7 mouse cellular contexts compared by ENCODE assay signal in genomic region chr2:32876490-32877302, GRCm38 (mm10). TPM values are rescaled to one million over a fixed set of nuclear protein-coding genes. Genes with fewer than 3 reads are reported as not detected.
DNase-seq lines count a peak whose midpoint lies in the region; ATAC-seq and TF ChIP-seq lines count a peak whose summit lies in the region.

No protein-coding gene starts in this region.

- H3K4me2 ChIP-seq in embryonic facial prominence, embryonic 15.5 days (replicated peaks), result peak overlapping the region; percentile 74
- H3K4me2 ChIP-seq in kidney, postnatal 0 days (ENCODE audit: low read length), result peak overlapping the region; percentile 91
- peak overlapping the region; percentile 67 for H3K4me2 ChIP-seq in midbrain, embryonic 15.5 days

- H3K36me3 ChIP-seq in embryonic facial prominence, embryonic 15.5 days, result no peaks in the 10 kb centered on the region
- no peaks in the 10 kb centered on the region for H3K36me3 ChIP-seq in kidney, postnatal 0 days (ENCODE audit: insufficient read depth, low read length)
- no peaks in the 10 kb centered on the region for H3K36me3 ChIP-seq in midbrain, embryonic 15.5 days (replicated peaks)

- H3K4me1 ChIP-seq in embryonic facial prominence, embryonic 15.5 days, result peaks cover 68% of the 10 kb centered on the region
- H3K4me1 ChIP-seq in kidney, postnatal 0 days (replicated peaks; ENCODE audit: insufficient read depth, low read length), result peaks cover 57% of the 10 kb centered on the region
- H3K4me1 ChIP-seq in midbrain, embryonic 15.5 days, result peaks cover 64% of the 10 kb centered on the region

- WGBS in embryonic facial prominence, embryonic 15.5 days, result 1% methylated on average over 20 of the region's 20 CpGs
- WGBS in kidney, postnatal 0 days, result 3% methylated on average over 20 of the region's 20 CpGs
- 2% methylated on average over 20 of the region's 20 CpGs for WGBS in midbrain, embryonic 15.5 days

- H3K27ac ChIP-seq in embryonic facial prominence, embryonic 15.5 days (replicated peaks), result peak overlapping the region; percentile 87
- peak overlapping the region; percentile 91 for H3K27ac ChIP-seq in kidney, postnatal 0 days
- peak overlapping the region; percentile 94 for H3K27ac ChIP-seq in midbrain, embryonic 15.5 days

- DNase-seq in right cerebral cortex, postnatal 4 days, result peak; percentile 26
- no peak for DNase-seq in right cerebral cortex, postnatal 10 days (ENCODE audit: low spot score in 2 of 2)
- DNase-seq in kidney, postnatal 0 days (ENCODE audit: low spot score), result no peak
- no peak for DNase-seq in adrenal gland, adult 2 months
- no peak for DNase-seq in left cerebral cortex, adult 8-10 months (ENCODE audit: low spot score in 2 of 2)

- peak overlapping the region; percentile 80 for H3K4me3 ChIP-seq in embryonic facial prominence, embryonic 15.5 days (replicated peaks)
- peak overlapping the region; percentile 73 for H3K4me3 ChIP-seq in kidney, postnatal 0 days (replicated peaks; ENCODE audit: low read depth, low read length)
- H3K4me3 ChIP-seq in midbrain, embryonic 15.5 days, result peak overlapping the region; percentile 64

- H3K9ac ChIP-seq in embryonic facial prominence, embryonic 15.5 days, result peak overlapping the region; percentile 86
- H3K9ac ChIP-seq in kidney, postnatal 0 days (ENCODE audit: low read depth, low read length), result peak overlapping the region; percentile 75
- H3K9ac ChIP-seq in midbrain, embryonic 15.5 days, result peak overlapping the region; percentile 83

- ATAC-seq in embryonic facial prominence, embryonic 15.5 days (ENCODE audit: insufficient number of reproducible peaks, low FRiP score, low TSS enrichment, low read depth), result no peak
- ATAC-seq in kidney, postnatal 0 days (replicated peaks; ENCODE audit: low FRiP score, low read depth), result no peak; the same call in 1 of the 2 replicates
- peak; percentile 24; the same call in 1 of the 2 replicates for ATAC-seq in midbrain, embryonic 15.5 days (replicated peaks)

- TF ChIP-seq CTCF in kidney, postnatal 0 days (IDR thresholded peaks at IDR 0.05; ENCODE audit: low read depth), result no peak

- no peaks in the 10 kb centered on the region for H3K9me3 ChIP-seq in embryonic facial prominence, embryonic 15.5 days (replicated peaks)
- H3K9me3 ChIP-seq in kidney, postnatal 0 days (replicated peaks; ENCODE audit: low read length), result no peaks in the 10 kb centered on the region
- no peaks in the 10 kb centered on the region for H3K9me3 ChIP-seq in midbrain, embryonic 15.5 days

- H3K27me3 ChIP-seq in embryonic facial prominence, embryonic 15.5 days, result no peaks in the 10 kb centered on the region
- H3K27me3 ChIP-seq in kidney, postnatal 0 days (ENCODE audit: insufficient read depth, low read length), result no peaks in the 10 kb centered on the region
- no peaks in the 10 kb centered on the region for H3K27me3 ChIP-seq in midbrain, embryonic 15.5 days (replicated peaks)

RNA-seq across cellular contexts. Expression of gene Fam129b, which starts 0.8 kb away (rescaled TPM):
- polyA plus RNA-seq in embryonic facial prominence, embryonic 15.5 days (2015; fragmentation: Nextera tagmentation; extraction: Ambion mirVana), result 103 and 111 TPM in 2 replicates
- polyA plus RNA-seq in kidney, postnatal 0 days (2015; fragmentation: Nextera tagmentation; extraction: Ambion mirVana), result 41.1 and 42.2 TPM in 2 replicates
- polyA plus RNA-seq in midbrain, embryonic 15.5 days (2015; fragmentation: Nextera tagmentation; extraction: Ambion mirVana), result 29.7 and 31.3 TPM in 2 replicates
- total RNA-seq in adrenal gland, adult 2 months (2021), result 10 to 100 TPM; 14.8 to 27.4 TPM
- 20.1 and 21.6 TPM in 2 replicates for polyA plus RNA-seq in adrenal gland, adult 2 months (2012; rRNA removed)
- total RNA-seq in left cerebral cortex, adult 8-10 months (2022), result 10 to 100 TPM; 24.7 to 31.8 (median 28.4) TPM

RNA-seq across cellular contexts. Expression of gene Stxbp1, which starts 29.7 kb away (rescaled TPM):
- 21.5 and 22.3 TPM in 2 replicates for polyA plus RNA-seq in embryonic facial prominence, embryonic 15.5 days (2015; fragmentation: Nextera tagmentation; extraction: Ambion mirVana)
- polyA plus RNA-seq in kidney, postnatal 0 days (2015; fragmentation: Nextera tagmentation; extraction: Ambion mirVana), result 14.3 and 14.6 TPM in 2 replicates
- 324 and 330 TPM in 2 replicates for polyA plus RNA-seq in midbrain, embryonic 15.5 days (2015; fragmentation: Nextera tagmentation; extraction: Ambion mirVana)
- total RNA-seq in adrenal gland, adult 2 months (2021), result 10 to 100 TPM; 19.3 to 29.5 TPM
- polyA plus RNA-seq in adrenal gland, adult 2 months (2012; rRNA removed), result 8.0 and 8.1 TPM in 2 replicates
- total RNA-seq in left cerebral cortex, adult 8-10 months (2022), result 100 to 1,000 TPM; 883 to 958 (median 954) TPM

Comparison
In these comparisons a context has a peak if more than half of its experiments do, and no peak if none do; other contexts are left out.
1. RNA of gene Stxbp1, which starts 29.7 kb away (polyA plus RNA-seq): 324 to 330 TPM in midbrain, embryonic 15.5 days; 21.5 to 22.3 TPM in embryonic facial prominence, embryonic 15.5 days, 14.3 to 14.6 TPM in kidney, postnatal 0 days and 8.0 to 8.1 TPM in adrenal gland, adult 2 months; every median in the first group is over 10 times any median in the second.
2. Peak in every context shown above with its lines, with median percentiles within 50 percentile points of each other: H3K27ac ChIP-seq, H3K4me2 ChIP-seq, H3K4me3 ChIP-seq and H3K9ac ChIP-seq.